In genomic region chr10:51530813-51531212, GRCm38 (mm10) we compare ENCODE assay signal across 22 mouse cellular contexts. TPM values are rescaled to one million over a fixed set of nuclear protein-coding genes. Genes with fewer than 3 reads are reported as not detected.
"Had no signal": no experiment of that assay in that cellular context is flagged by ENCODE, and none has a peak within 500 bp of the region (broad histone marks: within the 10 kb centered on the region; RNA-seq: fewer than 3 reads in every experiment).

No protein-coding gene starts in this region.

- H3K36me3 ChIP-seq: intestine, embryonic 15.5 days; limb, embryonic 15.5 days; lung, embryonic 15.5 days; midbrain, embryonic 12.5 days; stomach, embryonic 15.5 days had no signal

- H3K4me1 ChIP-seq: intestine, embryonic 15.5 days; limb, embryonic 15.5 days; lung, embryonic 15.5 days; midbrain, embryonic 12.5 days; stomach, embryonic 15.5 days had no signal

- H3K9me3 ChIP-seq: intestine, embryonic 15.5 days; limb, embryonic 15.5 days; lung, embryonic 15.5 days; midbrain, embryonic 12.5 days; stomach, embryonic 15.5 days had no signal

- H3K27me3 ChIP-seq: intestine, embryonic 15.5 days; limb, embryonic 15.5 days; lung, embryonic 15.5 days; midbrain, embryonic 12.5 days; stomach, embryonic 15.5 days had no signal

- ATAC-seq: intestine, embryonic 15.5 days; midbrain, embryonic 16.5 days had no signal

- H3K27ac ChIP-seq: intestine, embryonic 15.5 days; limb, embryonic 15.5 days; liver, embryonic 14.5 days; lung, embryonic 15.5 days; midbrain, embryonic 12.5 days; stomach, embryonic 15.5 days had no signal

- DNase-seq: kidney, adult 18-20 months; kidney, postnatal 10 days; layer of hippocampus, postnatal 36 days; retina, postnatal 1 day; thymus, adult 2 months; thymus, postnatal 36 days had no signal

- H3K4me3 ChIP-seq: intestine, embryonic 15.5 days; limb, embryonic 15.5 days; lung, embryonic 15.5 days; midbrain, embryonic 12.5 days; myocyte; stomach, embryonic 15.5 days had no signal

RNA-seq across cellular contexts. Expression of gene Lilrb4a, which starts 40.1 kb away (rescaled TPM):
- polyA plus RNA-seq: myocyte had no signal

RNA-seq across cellular contexts. Expression of gene Lilr4b, which starts 50.4 kb away (rescaled TPM):
- polyA plus RNA-seq: limb, embryonic 11.5 days; midbrain, embryonic 12.5 days; myocyte; neural tube, embryonic 11.5 days had no signal

RNA-seq across cellular contexts. Expression of gene Gm49339, which starts 50.4 kb away (rescaled TPM):
- total RNA-seq: layer of hippocampus, postnatal 36 days; left cerebral cortex, postnatal 25 days; megakaryocyte-erythroid progenitor cell, adult 5-6 weeks had no signal
- polyA plus RNA-seq: intestine, embryonic 15.5 days; midbrain, embryonic 12.5 days; midbrain, embryonic 16.5 days; myocyte had no signal

RNA-seq across cellular contexts. Expression of gene Fam162b, which starts 59.5 kb away (rescaled TPM):
- total RNA-seq: layer of hippocampus, adult 8-10 months; layer of hippocampus, postnatal 36 days; left cerebral cortex, adult 8-10 months; left cerebral cortex, postnatal 25 days; megakaryocyte-erythroid progenitor cell, adult 5-6 weeks had no signal
- polyA plus RNA-seq: limb, embryonic 11.5 days; liver, embryonic 14.5 days; myocyte; spleen, adult 2 months; testis, adult 2 months; thymus, adult 2 months had no signal
